Mouse (Mus musculus): ENCODE results near the gene Fam184b. TPM values are rescaled to one million over a fixed set of nuclear protein-coding genes. Genes with fewer than 3 reads are reported as not detected.

The Fam184b gene
- polyA plus RNA-seq (2015; fragmentation: Nextera tagmentation; extraction: Ambion mirVana) = 2.8 and 3.1 TPM in 2 replicates

DNA sequence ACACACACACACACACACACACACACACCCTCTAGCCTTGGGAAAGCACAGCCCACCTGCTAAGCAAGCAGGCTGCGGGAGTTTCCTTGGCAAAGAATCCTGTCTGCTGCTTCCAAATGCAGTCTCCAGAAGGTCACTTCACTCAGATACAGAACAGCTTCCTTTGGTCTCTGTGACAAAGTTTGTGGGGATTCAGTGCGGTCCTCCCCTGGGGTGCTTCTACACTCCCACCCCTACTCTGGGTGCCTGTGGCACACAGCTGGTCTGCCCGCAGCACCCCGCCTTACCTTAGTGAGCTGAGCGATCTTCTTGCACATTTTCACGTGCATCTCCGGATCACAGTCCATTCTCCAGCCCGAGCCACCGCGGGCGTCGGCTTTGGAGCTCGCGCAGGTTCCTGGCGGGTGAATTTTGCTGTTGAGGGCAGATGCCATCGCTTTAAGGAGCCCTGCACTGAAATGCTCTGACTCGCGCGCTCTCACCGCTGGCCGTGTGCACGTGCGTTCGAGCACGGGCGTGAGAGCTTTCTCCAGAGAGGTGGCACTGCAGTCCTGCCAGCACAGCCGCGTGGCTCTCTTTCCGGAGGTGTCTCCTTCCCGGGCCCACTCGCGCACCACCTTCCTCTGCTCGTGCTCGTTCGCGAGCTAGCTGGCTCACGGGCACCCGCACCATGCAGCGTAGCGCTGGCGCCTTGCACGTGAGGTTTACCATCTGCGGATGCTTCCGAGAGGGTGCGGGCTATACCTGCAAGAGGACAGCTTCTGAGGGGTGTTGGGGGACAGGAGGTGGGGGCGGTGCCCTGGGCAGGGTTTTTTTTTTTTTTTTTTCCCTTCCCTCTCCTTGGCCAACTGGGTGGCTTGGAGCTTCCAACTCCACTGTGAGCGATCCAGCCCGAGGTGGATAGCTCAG is at the start of gene Fam184b:
TSS of gene Fam184b (minus strand) at position 809 of the 909 bp plus-strand sequence.
- peak within 1 kb of the TSS; percentile 49 for H3K4me3 ChIP-seq (replicated peaks; ENCODE audit: low read length)
- no peak within 1 kb of the TSS for H3K27ac ChIP-seq (ENCODE audit: low read length)
- peak; percentile 73 for ATAC-seq (ENCODE audit: insufficient read depth, low FRiP score)
- H3K36me3 ChIP-seq (ENCODE audit: control insufficient read depth, insufficient read depth, low read length) = no peaks in the 10 kb centered on the region
- H3K9ac ChIP-seq (ENCODE audit: low read length) = peak within 1 kb of the TSS; percentile 57
- no peaks in the 10 kb centered on the region for H3K27me3 ChIP-seq (ENCODE audit: control insufficient read depth, insufficient read depth, low read length)
- H3K4me2 ChIP-seq (ENCODE audit: low read depth, low read length) = peak within 1 kb of the TSS; percentile 94
- peaks cover 3% of the 10 kb centered on the region; the same call in 1 of the 2 replicates for H3K4me1 ChIP-seq (ENCODE audit: control insufficient read depth, insufficient read depth, low read length)
- 1% methylated on average over 48 of the region's 48 CpGs for WGBS
- H3K9me3 ChIP-seq (replicated peaks; ENCODE audit: control insufficient read depth, low read length) = no peaks in the 10 kb centered on the region

DNA sequence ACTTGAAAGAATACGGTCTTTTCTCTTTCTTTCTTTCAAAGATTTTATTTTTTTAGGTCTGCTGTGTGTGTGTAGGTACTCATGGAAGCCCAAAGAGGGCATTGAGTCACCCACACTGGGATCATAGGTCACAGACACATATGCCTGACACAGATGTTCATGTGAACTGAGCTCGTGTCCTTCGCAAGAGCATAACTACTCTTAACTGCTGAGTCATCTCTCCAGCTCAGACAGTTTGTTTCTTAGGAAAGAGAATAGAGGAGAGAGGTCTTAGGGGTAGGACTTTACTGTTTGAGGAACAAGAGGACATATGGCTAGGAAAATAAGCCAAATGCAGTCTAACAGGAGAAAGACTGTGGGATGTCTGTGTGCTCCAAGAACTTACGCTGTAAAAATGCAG is 49.7 kb upstream of the Fam184b start:
- Histone ChIP-seq H3K36me3 (ENCODE audit: control insufficient read depth, insufficient read depth, low read length) (peaks cover 4% of the 10 kb centered on the region; the same call in 1 of the 2 replicates), H3K9ac (ENCODE audit: low read length) (no peak overlapping the region), H3K9me3 (replicated peaks; ENCODE audit: control insufficient read depth, low read length) (no peaks in the 10 kb centered on the region), H3K4me3 (replicated peaks; ENCODE audit: low read length) (no peak overlapping the region), H3K27me3 (ENCODE audit: control insufficient read depth, insufficient read depth, low read length) (no peaks in the 10 kb centered on the region), H3K4me2 (ENCODE audit: low read depth, low read length) (no peak overlapping the region), H3K4me1 (ENCODE audit: control insufficient read depth, insufficient read depth, low read length) (no peaks in the 10 kb centered on the region), H3K27ac (ENCODE audit: low read length) (no peak overlapping the region)
- 89% methylated on average over 4 of the region's 4 CpGs for WGBS
- ATAC-seq (ENCODE audit: insufficient read depth, low FRiP score) = no peak

- no peak overlapping the region for H3K4me2 ChIP-seq (ENCODE audit: low read depth, low read length)
- no peaks in the 10 kb centered on the region for H3K27me3 ChIP-seq (ENCODE audit: control insufficient read depth, insufficient read depth, low read length)
- H3K9ac ChIP-seq (ENCODE audit: low read length) = no peak overlapping the region
- H3K4me1 ChIP-seq (ENCODE audit: control insufficient read depth, insufficient read depth, low read length) = no peaks in the 10 kb centered on the region
- H3K36me3 ChIP-seq (ENCODE audit: control insufficient read depth, insufficient read depth, low read length) = no peaks in the 10 kb centered on the region; the same call in 1 of the 2 replicates
- WGBS = 94% methylated on average over 3 of the region's 3 CpGs
- no peak for ATAC-seq (ENCODE audit: insufficient read depth, low FRiP score)
- H3K27ac ChIP-seq (ENCODE audit: low read length) = no peak overlapping the region
- H3K4me3 ChIP-seq (replicated peaks; ENCODE audit: low read length) = no peak overlapping the region
- no peaks in the 10 kb centered on the region for H3K9me3 ChIP-seq (replicated peaks; ENCODE audit: control insufficient read depth, low read length)
Observed at GRCm38 (mm10) chr5:45686223-45686622, 46.8 kb upstream of the Fam184b start.

GRCm38 (mm10) chr5:45685243-45685642 is 45.8 kb upstream of the Fam184b start:
- no peak overlapping the region for H3K27ac ChIP-seq (ENCODE audit: low read length)
- no peaks in the 10 kb centered on the region for H3K4me1 ChIP-seq (ENCODE audit: control insufficient read depth, insufficient read depth, low read length)
- 98% methylated on average over 2 of the region's 2 CpGs for whole genome bisulfite sequencing
- H3K9ac ChIP-seq (ENCODE audit: low read length) = no peak overlapping the region
- H3K27me3 ChIP-seq (ENCODE audit: control insufficient read depth, insufficient read depth, low read length) = no peaks in the 10 kb centered on the region
- H3K4me3 ChIP-seq (replicated peaks; ENCODE audit: low read length) = no peak overlapping the region
- no peak overlapping the region for H3K4me2 ChIP-seq (ENCODE audit: low read depth, low read length)
- no peaks in the 10 kb centered on the region for H3K9me3 ChIP-seq (replicated peaks; ENCODE audit: control insufficient read depth, low read length)
- no peak for ATAC-seq (ENCODE audit: insufficient read depth, low FRiP score)
- no peaks in the 10 kb centered on the region; the same call in 1 of the 2 replicates for H3K36me3 ChIP-seq (ENCODE audit: control insufficient read depth, insufficient read depth, low read length)

DNA sequence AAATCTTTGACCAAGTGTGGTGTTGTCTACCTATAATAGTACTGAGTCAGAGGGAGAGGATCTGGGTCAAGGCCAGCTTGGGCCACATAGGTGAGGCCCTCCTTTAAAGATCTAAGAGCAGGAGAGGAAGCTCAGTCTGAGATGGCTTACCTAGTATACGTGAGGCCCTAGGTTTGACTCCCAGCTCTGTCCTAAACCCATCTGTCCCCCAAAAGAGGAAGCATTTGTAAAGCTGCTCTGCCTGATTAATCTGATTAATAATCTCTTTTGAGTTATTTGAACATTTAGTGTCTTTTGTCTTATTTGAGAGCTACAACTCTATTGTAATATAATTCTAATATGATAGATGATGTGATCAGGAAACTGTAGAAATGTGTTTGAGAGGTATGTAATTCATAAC is 44.0 kb upstream of the Fam184b start:
- WGBS = 96% methylated on average over 1 of the region's 1 CpGs
- Histone ChIP-seq H3K36me3 (ENCODE audit: control insufficient read depth, insufficient read depth, low read length) (no peaks in the 10 kb centered on the region; the same call in 1 of the 2 replicates), H3K4me2 (ENCODE audit: low read depth, low read length) (no peak overlapping the region), H3K27ac (ENCODE audit: low read length) (no peak overlapping the region), H3K4me1 (ENCODE audit: control insufficient read depth, insufficient read depth, low read length) (no peaks in the 10 kb centered on the region), H3K4me3 (replicated peaks; ENCODE audit: low read length) (no peak overlapping the region), H3K9me3 (replicated peaks; ENCODE audit: control insufficient read depth, low read length) (no peaks in the 10 kb centered on the region), H3K27me3 (ENCODE audit: control insufficient read depth, insufficient read depth, low read length) (no peaks in the 10 kb centered on the region), H3K9ac (ENCODE audit: low read length) (no peak overlapping the region)
- ATAC-seq (ENCODE audit: insufficient read depth, low FRiP score) = no peak

- peaks cover 4% of the 10 kb centered on the region; the same call in 1 of the 2 replicates for H3K36me3 ChIP-seq (ENCODE audit: control insufficient read depth, insufficient read depth, low read length)
- no peak overlapping the region for H3K27ac ChIP-seq (ENCODE audit: low read length)
- H3K4me2 ChIP-seq (ENCODE audit: low read depth, low read length) = no peak overlapping the region
- no peaks in the 10 kb centered on the region for H3K4me1 ChIP-seq (ENCODE audit: control insufficient read depth, insufficient read depth, low read length)
- no peak overlapping the region for H3K4me3 ChIP-seq (replicated peaks; ENCODE audit: low read length)
- H3K27me3 ChIP-seq (ENCODE audit: control insufficient read depth, insufficient read depth, low read length) = no peaks in the 10 kb centered on the region
- H3K9me3 ChIP-seq (replicated peaks; ENCODE audit: control insufficient read depth, low read length) = no peaks in the 10 kb centered on the region
- H3K9ac ChIP-seq (ENCODE audit: low read length) = no peak overlapping the region
- no peak for ATAC-seq (ENCODE audit: insufficient read depth, low FRiP score)
Observed at GRCm38 (mm10) chr5:45679955-45680354, 40.5 kb upstream of the Fam184b start.

DNA sequence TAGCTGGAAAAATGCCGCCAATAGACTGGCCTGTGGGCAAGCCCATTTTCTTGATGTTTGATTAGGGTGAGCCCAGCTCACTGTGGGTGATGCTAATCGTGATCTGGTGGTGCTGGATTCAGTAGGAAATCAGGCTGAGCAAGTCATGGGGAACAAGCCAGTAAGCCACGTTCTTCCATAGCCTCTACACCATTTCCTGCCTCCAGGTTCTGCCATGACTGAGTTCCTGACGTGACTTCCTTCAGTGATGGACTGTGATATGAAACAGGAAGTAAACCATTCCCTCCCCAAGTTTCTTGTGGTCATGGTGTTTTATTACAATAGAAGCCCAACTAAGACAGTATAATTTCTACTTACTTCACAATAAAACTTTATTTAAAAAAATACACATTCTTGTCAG is 38.2 kb upstream of the Fam184b start:
- Histone ChIP-seq H3K4me3 (replicated peaks; ENCODE audit: low read length) (no peak overlapping the region), H3K4me1 (ENCODE audit: control insufficient read depth, insufficient read depth, low read length) (no peaks in the 10 kb centered on the region), H3K4me2 (ENCODE audit: low read depth, low read length) (no peak overlapping the region), H3K27me3 (ENCODE audit: control insufficient read depth, insufficient read depth, low read length) (no peaks in the 10 kb centered on the region), H3K9ac (ENCODE audit: low read length) (no peak overlapping the region), H3K36me3 (ENCODE audit: control insufficient read depth, insufficient read depth, low read length) (peaks cover 4% of the 10 kb centered on the region; the same call in 1 of the 2 replicates), H3K9me3 (replicated peaks; ENCODE audit: control insufficient read depth, low read length) (no peaks in the 10 kb centered on the region), H3K27ac (ENCODE audit: low read length) (no peak overlapping the region)
- ATAC-seq (ENCODE audit: insufficient read depth, low FRiP score) = no peak
- WGBS = 73% methylated on average over 4 of the region's 4 CpGs

DNA sequence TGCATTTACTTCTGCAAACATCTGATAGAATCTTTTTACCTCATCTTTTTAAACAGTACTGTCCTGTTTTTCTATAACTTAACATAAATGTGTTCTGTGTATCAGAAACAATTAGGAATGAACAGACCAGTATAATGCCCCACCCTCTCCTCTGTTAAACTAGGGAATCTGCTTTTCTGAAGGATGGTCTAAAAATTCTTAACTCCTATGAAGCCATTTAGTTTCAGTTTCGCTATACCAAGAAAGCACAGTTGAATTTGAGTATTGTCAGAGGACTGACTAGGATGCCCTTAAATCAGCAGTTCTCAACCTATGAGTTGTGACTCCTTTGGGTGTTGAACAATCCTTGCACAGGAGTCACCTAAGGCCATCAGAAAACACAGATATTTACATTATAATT is 35.6 kb upstream of the Fam184b start:
- no peak overlapping the region for H3K4me2 ChIP-seq (ENCODE audit: low read depth, low read length)
- no peak overlapping the region for H3K4me3 ChIP-seq (replicated peaks; ENCODE audit: low read length)
- WGBS = 93% methylated on average over 1 of the region's 1 CpGs
- no peaks in the 10 kb centered on the region for H3K27me3 ChIP-seq (ENCODE audit: control insufficient read depth, insufficient read depth, low read length)
- no peak overlapping the region for H3K27ac ChIP-seq (ENCODE audit: low read length)
- H3K36me3 ChIP-seq (ENCODE audit: control insufficient read depth, insufficient read depth, low read length) = peaks cover 4% of the 10 kb centered on the region; the same call in 1 of the 2 replicates
- peaks cover 8% of the 10 kb centered on the region; the same call in 1 of the 2 replicates for H3K4me1 ChIP-seq (ENCODE audit: control insufficient read depth, insufficient read depth, low read length)
- H3K9ac ChIP-seq (ENCODE audit: low read length) = no peak overlapping the region
- ATAC-seq (ENCODE audit: insufficient read depth, low FRiP score) = no peak
- no peaks in the 10 kb centered on the region for H3K9me3 ChIP-seq (replicated peaks; ENCODE audit: control insufficient read depth, low read length)

GRCm38 (mm10) chr5:45670894-45671494 is 31.6 kb upstream of the Fam184b start:
- WGBS = 40% methylated on average over 5 of the region's 5 CpGs
- H3K9ac ChIP-seq (ENCODE audit: low read length) = no peak overlapping the region

More at GRCm38 (mm10) chr5:45670894-45671494, 31.6 kb upstream of the Fam184b start:
- no peaks in the 10 kb centered on the region for H3K9me3 ChIP-seq (replicated peaks; ENCODE audit: control insufficient read depth, low read length)
- no peaks in the 10 kb centered on the region for H3K27me3 ChIP-seq (ENCODE audit: control insufficient read depth, insufficient read depth, low read length)
- no peak overlapping the region for H3K27ac ChIP-seq (ENCODE audit: low read length)
- ATAC-seq (ENCODE audit: insufficient read depth, low FRiP score) = no peak
- peaks cover 12% of the 10 kb centered on the region for H3K4me1 ChIP-seq (ENCODE audit: control insufficient read depth, insufficient read depth, low read length)
- peak overlapping the region; percentile 72 for H3K4me2 ChIP-seq (ENCODE audit: low read depth, low read length)
- no peaks in the 10 kb centered on the region for H3K36me3 ChIP-seq (ENCODE audit: control insufficient read depth, insufficient read depth, low read length)
- peak overlapping the region; percentile 87 for H3K4me3 ChIP-seq (replicated peaks; ENCODE audit: low read length)

Data from stomach, embryonic 16.5 days (tissue).